Mouse (Mus musculus) frontal cortex, postnatal 10 days (tissue): ENCODE measurements around the gene Ctdsp2.

Source experiments
- DNase-seq, 2 experiments: peaks; one replicate each; pipeline ENCODE4 v3.0.0; 2022; ENCODE audit warnings: low spot score in 2 of 2, mixed read lengths in 1 of 2

The Ctdsp2 gene

DNA sequence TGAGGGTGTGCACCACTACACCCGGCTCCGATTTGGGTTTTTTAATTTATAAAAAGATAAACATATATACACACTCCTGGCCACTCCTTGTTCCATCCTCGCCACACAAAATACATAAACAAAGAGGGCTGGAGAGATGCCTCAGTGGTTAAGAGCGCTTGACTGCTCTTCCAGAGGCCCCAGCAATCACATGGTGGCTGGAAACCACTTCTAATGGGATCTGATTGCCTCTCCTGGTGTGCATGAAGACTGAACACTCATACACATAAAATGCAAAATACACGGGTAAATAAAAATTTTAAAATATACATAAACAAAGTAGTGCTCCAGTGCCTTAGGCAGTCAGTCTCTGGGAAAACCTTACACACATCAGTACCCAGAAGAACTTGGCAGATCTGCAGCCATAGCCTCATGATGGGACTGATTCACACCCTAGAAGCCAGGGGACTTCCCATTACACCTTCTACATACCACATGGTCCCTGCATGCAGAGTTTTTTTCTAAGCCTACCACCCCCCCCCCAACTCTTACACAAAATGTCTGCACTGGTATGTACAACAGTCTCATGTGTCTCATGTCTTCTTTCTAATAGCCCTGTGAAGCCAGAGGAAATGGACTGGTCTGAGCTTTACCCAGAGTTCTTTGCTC, 64.1 kb downstream of the Ctdsp2 start:
- no peak for DNase-seq

DNA sequence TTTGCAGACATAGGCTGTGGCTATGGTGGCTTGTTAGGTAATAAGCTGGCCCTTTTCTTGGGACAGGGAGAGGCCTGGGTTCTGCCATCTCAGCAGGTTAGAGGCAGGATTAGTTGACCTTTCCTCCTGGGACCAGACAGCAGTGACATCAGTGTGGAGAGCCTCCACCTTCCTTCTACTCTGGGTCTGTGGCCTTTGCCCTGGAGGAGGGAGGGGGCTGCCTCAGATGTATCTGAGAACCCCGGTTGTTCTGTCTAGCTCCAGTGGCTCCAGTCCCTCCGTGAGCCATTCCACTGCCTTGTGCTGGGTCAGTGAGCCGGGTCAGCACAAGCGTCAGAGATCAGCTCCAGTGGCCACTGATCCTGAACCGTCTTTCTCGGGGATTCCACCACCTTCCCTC, 64.7 kb downstream of the Ctdsp2 start:
- no peak for DNase-seq

DNA sequence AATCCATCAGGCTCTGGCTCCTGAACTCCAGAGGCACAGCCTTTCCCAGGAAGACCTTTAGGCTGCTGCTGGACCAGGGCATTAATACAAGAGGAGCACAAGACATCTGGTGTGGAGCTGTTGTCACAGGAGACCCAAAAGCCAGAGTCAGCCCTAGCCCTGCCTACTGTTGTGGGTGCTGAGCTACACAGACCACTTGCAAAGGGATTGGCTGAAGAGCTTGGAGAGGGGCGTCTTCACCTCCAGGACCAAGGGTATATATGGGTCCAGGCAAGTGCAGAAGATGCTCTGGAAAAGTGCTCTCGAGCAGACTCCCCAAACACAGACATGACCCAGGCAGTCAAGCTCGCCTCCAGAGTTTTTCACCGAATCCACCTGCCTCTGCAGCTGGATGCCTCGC, 69.4 kb downstream of the Ctdsp2 start, which contains the start of gene Cyp27b1:
Gene Cyp27b1 (plus strand): TSS at position 297 of the 400 bp plus-strand sequence.
- no peak for DNase-seq

DNA sequence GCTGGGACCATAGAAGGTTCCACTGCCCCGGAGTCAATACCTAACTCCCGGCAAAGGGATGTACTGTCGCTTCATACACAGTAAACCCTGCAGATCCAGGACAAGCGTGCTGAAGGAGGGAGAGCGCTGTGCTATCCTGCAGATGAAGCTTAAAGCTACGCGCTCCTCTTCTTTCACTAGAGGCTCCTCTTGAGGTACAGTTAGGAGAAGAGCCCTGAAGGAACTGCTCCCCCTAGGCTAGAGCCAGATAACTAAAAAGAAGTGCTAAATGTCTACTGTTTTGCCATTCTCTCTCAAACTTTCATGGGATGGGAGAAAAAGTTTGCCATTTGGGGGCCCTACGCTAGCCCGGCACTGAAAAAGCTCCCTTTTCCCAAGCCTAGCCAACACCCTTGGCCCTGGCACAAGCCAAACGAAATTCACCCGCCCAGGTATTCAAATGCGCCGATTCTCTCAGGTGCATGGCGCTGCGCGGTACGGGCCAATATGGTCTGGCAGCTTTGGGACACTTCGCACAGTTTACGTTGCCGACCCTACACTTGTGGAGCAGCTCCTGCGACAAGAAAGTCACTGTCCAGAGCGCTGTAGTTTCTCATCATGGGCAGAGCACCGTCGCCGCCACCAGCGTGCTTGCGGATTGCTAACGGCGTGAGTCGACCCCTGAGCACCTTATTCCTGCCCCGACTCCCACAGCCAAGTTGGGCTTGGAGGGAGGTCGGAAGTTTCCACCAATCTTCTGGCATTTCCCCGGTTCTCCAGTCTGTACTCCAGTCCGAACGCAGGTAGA, 70.3 kb downstream of the Ctdsp2 start:
- no peak for DNase-seq
